Mouse (Mus musculus) intestine, embryonic 14.5 days (tissue): ENCODE data around the gene Det1. TPM values are rescaled to one million over a fixed set of nuclear protein-coding genes. Genes with fewer than 3 reads are reported as not detected.

Experiments
- ATAC-seq: fragments of 200-750 bp; cut with Nextera tagmentation; replicated peaks from 2 replicates; pipeline ENCODE4 v1.8.0; 2017; ENCODE audit warnings: low read depth, moderate number of reproducible peaks, moderate TSS enrichment, moderate library complexity; ENCODE audit not compliant: low FRiP score, low TSS enrichment
- DNase-seq: peaks from one replicate; pipeline ENCODE4 v3.0.0-alpha.2; 2018; ENCODE audit warnings: low spot score
- H3K27ac ChIP-seq: fragments of 300-500 bp; sonication (generic); 2 replicates; pipeline ENCODE4 v1.5.1; 2014; ENCODE audit warnings: low read depth, mild to moderate bottlenecking, control low read depth
- H3K27me3 ChIP-seq: fragments of 300-500 bp; sonication (generic); replicated peaks from 2 replicates; pipeline ENCODE4 v1.6.1; 2014; ENCODE audit warnings: low read length, control low read depth; ENCODE audit not compliant: control insufficient read depth, insufficient read depth
- H3K36me3 ChIP-seq: fragments of 300-500 bp; sonication (generic); 2 replicates; pipeline ENCODE4 v1.6.1; 2014; ENCODE audit warnings: low read length, control low read depth; ENCODE audit not compliant: control insufficient read depth, insufficient read depth
- H3K4me1 ChIP-seq: fragments of 300-500 bp; sonication (generic); replicated peaks from 2 replicates; pipeline ENCODE4 v1.6.1; 2014; ENCODE audit warnings: low read length, control low read depth, mixed read lengths; ENCODE audit not compliant: control insufficient read depth, insufficient read depth
- H3K4me2 ChIP-seq: fragments of 300-500 bp; sonication (generic); 2 replicates; pipeline ENCODE4 v1.6.1; 2014; ENCODE audit warnings: low read length
- H3K4me3 ChIP-seq: fragments of 300-500 bp; sonication (generic); 2 replicates; pipeline ENCODE4 v1.5.1; 2014; ENCODE audit warnings: low read depth, low read length, control low read depth, mixed read lengths
- H3K9ac ChIP-seq: fragments of 300-500 bp; sonication (generic); 2 replicates; pipeline ENCODE4 v1.6.1; 2014; ENCODE audit warnings: mild to moderate bottlenecking, low read length
- H3K9me3 ChIP-seq: fragments of 300-500 bp; sonication (generic); 2 replicates; pipeline ENCODE4 v1.6.1; 2016; ENCODE audit warnings: low read length, control low read depth; ENCODE audit not compliant: control insufficient read depth
- WGBS: fragments of 180-500 bp; shearing (Covaris S2); extraction: QIAGEN DNeasy Blood & Tissue Kit; methylation state at CpG from one replicate; pipeline ENCODE4 v1.1.7; 2014; 5-methylcytosine and 5-hydroxymethylcytosine counted together
- polyA plus RNA-seq: library from polyadenylated mRNA; unstranded; fragments of >200 nt; fragmentation: Nextera tagmentation; extraction: Ambion mirVana; gene quantifications from 2 replicates; pipeline ENCODE4 v1.2.1, GENCODE M21; 2014

Det1 gene
- polyA plus RNA-seq, 1 experiment from 2014 or later: 16.7 TPM

DNA sequence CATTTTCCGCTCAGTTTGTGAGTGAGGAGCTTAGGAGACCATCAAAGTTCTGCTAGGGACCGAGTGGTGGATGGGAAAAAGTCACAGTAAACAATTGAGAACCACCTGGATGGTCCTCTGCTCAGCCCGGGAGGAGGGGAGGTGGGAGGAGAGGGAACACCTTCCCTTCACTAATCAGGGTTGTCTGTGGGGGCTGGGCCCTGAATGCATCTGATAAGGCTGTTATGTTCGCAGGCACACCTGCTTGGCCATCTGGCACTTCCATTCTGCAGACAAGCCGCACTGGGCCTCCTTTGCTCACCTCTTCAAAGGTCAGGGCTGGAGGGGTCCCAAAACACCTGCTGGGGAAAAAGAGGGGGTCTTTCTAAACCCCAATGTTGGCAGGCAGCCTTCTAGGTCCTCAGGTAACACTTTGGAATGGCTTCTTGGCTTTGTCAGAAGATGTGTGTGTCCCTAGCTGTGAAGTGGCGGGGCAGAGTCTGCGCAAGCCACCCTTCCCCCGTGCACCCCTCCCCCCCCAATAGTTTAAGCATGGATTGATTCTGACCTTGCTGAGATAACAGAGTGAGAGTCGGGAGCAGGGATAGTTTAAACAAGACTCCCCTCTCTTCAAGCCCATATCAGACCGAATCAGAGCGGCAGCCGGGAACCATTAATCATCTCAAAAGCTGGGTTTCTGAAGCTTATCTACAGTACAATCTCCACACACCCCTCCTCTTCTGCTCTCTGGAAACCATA is 18.3 kb upstream of the Det1 start:
- H3K4me2 ChIP-seq: no peak overlapping the region
- WGBS: 32% methylated on average over 12 of the region's 12 CpGs
- no peak overlapping the region for H3K4me3 ChIP-seq
- no peaks in the 10 kb centered on the region for H3K27me3 ChIP-seq
- H3K27ac ChIP-seq: no peak overlapping the region
- no peak overlapping the region for H3K9ac ChIP-seq
- DNase-seq (no peak), ATAC-seq (peak; percentile 61; the same call in 1 of the 2 replicates)
- no peaks in the 10 kb centered on the region for H3K9me3 ChIP-seq
- no peaks in the 10 kb centered on the region for H3K36me3 ChIP-seq
- H3K4me1 ChIP-seq: no peaks in the 10 kb centered on the region

GRCm38 (mm10) chr7:78864446-78864802 is 17.4 kb upstream of the Det1 start:
- H3K4me3 ChIP-seq: no peak overlapping the region
- no peaks in the 10 kb centered on the region for H3K9me3 ChIP-seq
- no peaks in the 10 kb centered on the region for H3K4me1 ChIP-seq
- no peak for DNase-seq
- no peaks in the 10 kb centered on the region for H3K36me3 ChIP-seq
- no peaks in the 10 kb centered on the region for H3K27me3 ChIP-seq
- H3K4me2 ChIP-seq: no peak overlapping the region
- no peak for ATAC-seq
- WGBS: 38% methylated on average over 4 of the region's 4 CpGs
- no peak overlapping the region for H3K9ac ChIP-seq
- 0 out of 2 replicates have a peak overlapping the region, but pooled peaks have one; percentile 5 for H3K27ac ChIP-seq

DNA sequence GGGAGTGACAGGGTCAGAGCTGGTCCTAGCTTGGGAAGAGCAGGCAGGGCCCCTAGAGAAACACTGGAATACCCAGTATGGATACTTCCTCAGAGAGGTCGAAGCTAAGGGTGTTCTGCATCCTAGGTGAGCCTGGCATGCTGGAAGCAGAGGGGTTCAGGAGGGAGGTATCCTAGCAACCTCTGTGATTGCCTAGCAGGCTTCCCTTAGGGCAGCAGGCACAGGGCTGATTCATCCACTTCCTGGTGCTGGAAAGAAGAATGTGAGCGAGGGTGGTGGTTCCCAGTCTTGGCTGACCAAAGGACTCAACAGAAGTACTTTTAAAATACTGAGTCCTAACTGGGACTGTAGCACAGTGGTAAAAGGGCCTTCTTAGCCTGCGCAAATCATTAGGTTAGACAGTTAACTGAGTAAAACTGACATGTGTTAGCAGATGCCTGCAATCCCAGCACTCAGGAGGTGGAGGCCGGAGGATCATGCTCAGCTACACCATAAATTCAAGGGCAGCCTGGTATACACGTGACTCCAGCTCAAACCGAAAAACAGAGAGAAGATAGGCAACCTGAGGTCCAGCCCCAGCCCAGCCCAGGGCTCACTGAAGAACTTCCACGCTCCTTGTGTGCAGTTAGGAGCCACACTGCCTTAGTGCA is 16.9 kb upstream of the Det1 start:
- Histone ChIP-seq H3K4me2 (no peak overlapping the region), H3K9ac (no peak overlapping the region), H3K36me3 (no peaks in the 10 kb centered on the region), H3K4me3 (no peak overlapping the region), H3K4me1 (no peaks in the 10 kb centered on the region), H3K9me3 (no peaks in the 10 kb centered on the region), H3K27me3 (no peaks in the 10 kb centered on the region), H3K27ac (0 out of 2 replicates have a peak overlapping the region, but pooled peaks have one; percentile 5)
- WGBS: 48% methylated on average over 7 of the region's 7 CpGs
- ATAC-seq (no peak), DNase-seq (no peak)

- H3K4me1 ChIP-seq: no peaks in the 10 kb centered on the region
- ATAC-seq: no peak
Observed at GRCm38 (mm10) chr7:78855044-78855655, 8.1 kb upstream of the Det1 start.

DNA sequence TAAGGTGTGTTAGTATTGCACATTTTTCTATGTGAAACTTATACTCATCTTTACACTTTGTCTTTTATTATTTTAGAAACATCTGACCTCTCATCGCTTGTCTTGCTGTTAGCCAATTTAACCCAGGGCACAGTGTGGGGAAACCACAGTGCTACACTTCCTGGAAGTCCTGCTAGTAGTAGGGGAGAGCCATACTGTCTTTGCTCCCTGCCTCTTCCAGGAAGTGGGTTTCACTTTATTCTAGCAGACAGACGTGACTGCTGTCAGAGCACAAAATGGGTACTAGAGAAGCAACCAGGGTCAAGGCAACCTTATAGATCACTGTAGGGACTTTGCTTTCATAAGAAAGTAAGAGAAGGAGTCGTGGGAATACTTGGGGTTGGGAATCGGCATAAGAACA is 7.0 kb upstream of the Det1 start:
- ATAC-seq (no peak), DNase-seq (no peak)
- WGBS: 68% methylated on average over 4 of the region's 4 CpGs
- Histone ChIP-seq H3K9ac (no peak overlapping the region), H3K27ac (no peak overlapping the region), H3K4me3 (no peak overlapping the region), H3K4me1 (no peaks in the 10 kb centered on the region), H3K9me3 (no peaks in the 10 kb centered on the region), H3K4me2 (no peak overlapping the region), H3K36me3 (no peaks in the 10 kb centered on the region), H3K27me3 (no peaks in the 10 kb centered on the region)

More at GRCm38 (mm10) chr7:78855044-78855655, 8.1 kb upstream of the Det1 start:
- WGBS: 64% methylated on average over 5 of the region's 5 CpGs
- Histone ChIP-seq H3K9me3 (no peaks in the 10 kb centered on the region), H3K9ac (no peak overlapping the region), H3K36me3 (no peaks in the 10 kb centered on the region), H3K4me2 (no peak overlapping the region), H3K4me3 (no peak overlapping the region), H3K27ac (no peak overlapping the region), H3K27me3 (no peaks in the 10 kb centered on the region)
- DNase-seq: no peak

- ATAC-seq (no peak), DNase-seq (no peak)
- no peaks in the 10 kb centered on the region for H3K27me3 ChIP-seq
- peak overlapping the region; percentile 87 for H3K9ac ChIP-seq
- no peak overlapping the region for H3K27ac ChIP-seq
- peak overlapping the region; percentile 64 for H3K4me2 ChIP-seq
- H3K9me3 ChIP-seq: no peaks in the 10 kb centered on the region
- H3K4me1 ChIP-seq: peaks cover 7% of the 10 kb centered on the region
- WGBS: 41% methylated on average over 12 of the region's 12 CpGs
- peak overlapping the region; percentile 77 for H3K4me3 ChIP-seq
- H3K36me3 ChIP-seq: peaks cover 26% of the 10 kb centered on the region
Observed at GRCm38 (mm10) chr7:78846066-78846716, 872 bp downstream of the Det1 start.

GRCm38 (mm10) chr7:78841601-78842000 is 5.5 kb downstream of the Det1 start:
- Histone ChIP-seq H3K27me3 (no peaks in the 10 kb centered on the region), H3K27ac (no peak overlapping the region), H3K36me3 (peaks cover 56% of the 10 kb centered on the region), H3K4me1 (peaks cover 7% of the 10 kb centered on the region), H3K9ac (no peak overlapping the region), H3K4me3 (no peak overlapping the region), H3K9me3 (no peaks in the 10 kb centered on the region), H3K4me2 (no peak overlapping the region)
- DNase-seq: no peak
- no peak for ATAC-seq
- WGBS: 81% methylated on average over 5 of the region's 5 CpGs

- ATAC-seq: no peak
- Histone ChIP-seq H3K9me3 (no peaks in the 10 kb centered on the region), H3K4me1 (no peaks in the 10 kb centered on the region), H3K36me3 (peaks cover 62% of the 10 kb centered on the region), H3K27me3 (no peaks in the 10 kb centered on the region), H3K27ac (no peak overlapping the region), H3K9ac (no peak overlapping the region), H3K4me2 (no peak overlapping the region), H3K4me3 (no peak overlapping the region)
- DNase-seq: no peak
- WGBS: 88% methylated on average over 4 of the region's 4 CpGs
Observed at GRCm38 (mm10) chr7:78837250-78837649, 9.8 kb downstream of the Det1 start.
